Mouse (Mus musculus) midbrain, embryonic 13.5 days (tissue): ENCODE measurements around the gene Papss2. TPM values are rescaled to one million over a fixed set of nuclear protein-coding genes. Genes with fewer than 3 reads are reported as not detected.

ENCODE experiments used
- ATAC-seq: fragments of 200-750 bp; cut with Nextera tagmentation; 2 replicates; pipeline ENCODE4 v1.8.0; 2017; ENCODE audit warnings: mild to moderate bottlenecking, moderate TSS enrichment, moderate library complexity
- H3K27ac ChIP-seq: fragments of 300-500 bp; sonication (generic); 2 replicates; pipeline ENCODE4 v1.5.1; 2015; ENCODE audit warnings: inconsistent platforms, mild to moderate bottlenecking, moderate library complexity
- H3K27me3 ChIP-seq: fragments of 300-500 bp; sonication (generic); 2 replicates; pipeline ENCODE4 v1.6.1; 2015; ENCODE audit warnings: mild to moderate bottlenecking, inconsistent platforms
- H3K36me3 ChIP-seq: fragments of 300-500 bp; sonication (generic); 2 replicates; pipeline ENCODE4 v1.6.1; 2015; ENCODE audit warnings: mild to moderate bottlenecking, inconsistent platforms
- H3K4me1 ChIP-seq: fragments of 300-500 bp; sonication (generic); replicated peaks from 2 replicates; pipeline ENCODE4 v1.6.1; 2015; ENCODE audit warnings: inconsistent platforms
- H3K4me2 ChIP-seq: fragments of 300-500 bp; sonication (generic); replicated peaks from 2 replicates; pipeline ENCODE4 v1.6.1; 2015; ENCODE audit warnings: moderate library complexity, mild to moderate bottlenecking, inconsistent platforms
- H3K4me3 ChIP-seq: fragments of 300-500 bp; sonication (generic); replicated peaks from 2 replicates; pipeline ENCODE4 v1.5.1; 2015; ENCODE audit warnings: mild to moderate bottlenecking, inconsistent platforms
- H3K9ac ChIP-seq: fragments of 300-500 bp; sonication (generic); replicated peaks from 2 replicates; pipeline ENCODE4 v1.6.1; 2015; ENCODE audit warnings: mild to moderate bottlenecking, inconsistent platforms
- H3K9me3 ChIP-seq: fragments of 300-500 bp; sonication (generic); 2 replicates; pipeline ENCODE4 v1.6.1; 2016; ENCODE audit warnings: mild to moderate bottlenecking, inconsistent platforms
- WGBS: fragments of 180-500 bp; shearing (Covaris S2); methylation state at CpG from one replicate; pipeline ENCODE4 v1.1.7; 2015; 5-methylcytosine and 5-hydroxymethylcytosine counted together
- polyA plus RNA-seq: library from polyadenylated mRNA; unstranded; fragments of >200 nt; fragmentation: Nextera tagmentation; extraction: Ambion mirVana; gene quantifications from 2 replicates; pipeline ENCODE4 v1.2.1, GENCODE M21; 2015

Papss2 gene
- polyA plus RNA-seq, 1 experiment from 2014 or later: 0.39 TPM

GRCm38 (mm10) chr19:32601033-32601770, 5.6 kb downstream of the Papss2 start:
- Histone ChIP-seq H3K9me3 (no peaks in the 10 kb centered on the region), H3K36me3 (no peaks in the 10 kb centered on the region), H3K27ac (no peak overlapping the region), H3K4me2 (no peak overlapping the region), H3K4me3 (no peak overlapping the region), H3K9ac (no peak overlapping the region), H3K27me3 (peaks cover 20% of the 10 kb centered on the region), H3K4me1 (no peaks in the 10 kb centered on the region; the same call in 1 of the 2 replicates)
- no peak for ATAC-seq
- WGBS: 59% methylated on average over 6 of the region's 6 CpGs

GRCm38 (mm10) chr19:32603466-32603865, 7.9 kb downstream of the Papss2 start:
- no peak for ATAC-seq
- H3K4me2 ChIP-seq: no peak overlapping the region
- no peak overlapping the region for H3K9ac ChIP-seq
- 0 out of 2 replicates have a peak, but pooled peaks cover 3% of the 10 kb centered on the region for H3K27me3 ChIP-seq
- no peak overlapping the region for H3K27ac ChIP-seq
- H3K4me3 ChIP-seq: no peak overlapping the region
- H3K4me1 ChIP-seq: no peaks in the 10 kb centered on the region
- WGBS: 100% methylated on average over 1 of the region's 1 CpGs
- no peaks in the 10 kb centered on the region for H3K9me3 ChIP-seq
- H3K36me3 ChIP-seq: no peaks in the 10 kb centered on the region

GRCm38 (mm10) chr19:32604127-32604526, 8.5 kb downstream of the Papss2 start:
- no peaks in the 10 kb centered on the region for H3K36me3 ChIP-seq
- H3K9me3 ChIP-seq: no peaks in the 10 kb centered on the region
- H3K4me2 ChIP-seq: no peak overlapping the region
- WGBS: 50% methylated on average over 8 of the region's 8 CpGs
- ATAC-seq: no peak
- no peak overlapping the region for H3K27ac ChIP-seq
- H3K4me3 ChIP-seq: no peak overlapping the region
- H3K4me1 ChIP-seq: no peaks in the 10 kb centered on the region
- no peaks in the 10 kb centered on the region for H3K27me3 ChIP-seq
- no peak overlapping the region for H3K9ac ChIP-seq

- 87% methylated on average over 6 of the region's 6 CpGs for WGBS
- H3K36me3 ChIP-seq: no peaks in the 10 kb centered on the region
- H3K9ac ChIP-seq: no peak overlapping the region
- H3K4me1 ChIP-seq: no peaks in the 10 kb centered on the region
- no peak overlapping the region for H3K4me3 ChIP-seq
- no peak overlapping the region for H3K27ac ChIP-seq
- no peaks in the 10 kb centered on the region for H3K9me3 ChIP-seq
- H3K4me2 ChIP-seq: no peak overlapping the region
- no peaks in the 10 kb centered on the region for H3K27me3 ChIP-seq
- no peak for ATAC-seq
Observed at GRCm38 (mm10) chr19:32604563-32605252, 9.1 kb downstream of the Papss2 start.

GRCm38 (mm10) chr19:32606227-32606827, 10.7 kb downstream of the Papss2 start:
- WGBS: 75% methylated on average over 4 of the region's 4 CpGs
- Histone ChIP-seq H3K36me3 (no peaks in the 10 kb centered on the region), H3K9ac (no peak overlapping the region), H3K4me3 (no peak overlapping the region), H3K27me3 (no peaks in the 10 kb centered on the region), H3K9me3 (no peaks in the 10 kb centered on the region), H3K4me2 (no peak overlapping the region), H3K4me1 (no peaks in the 10 kb centered on the region), H3K27ac (no peak overlapping the region)
- no peak for ATAC-seq

GRCm38 (mm10) chr19:32607036-32607435, 11.4 kb downstream of the Papss2 start:
- no peak overlapping the region for H3K9ac ChIP-seq
- no peak overlapping the region for H3K4me3 ChIP-seq
- ATAC-seq: no peak
- H3K4me1 ChIP-seq: no peaks in the 10 kb centered on the region
- H3K36me3 ChIP-seq: no peaks in the 10 kb centered on the region
- no peak overlapping the region for H3K4me2 ChIP-seq
- no peaks in the 10 kb centered on the region for H3K27me3 ChIP-seq
- 85% methylated on average over 8 of the region's 8 CpGs for WGBS
- no peaks in the 10 kb centered on the region for H3K9me3 ChIP-seq
- H3K27ac ChIP-seq: no peak overlapping the region

GRCm38 (mm10) chr19:32611386-32612092, 15.9 kb downstream of the Papss2 start:
- no peak overlapping the region for H3K27ac ChIP-seq
- no peak for ATAC-seq
- H3K4me1 ChIP-seq: no peaks in the 10 kb centered on the region
- no peaks in the 10 kb centered on the region for H3K9me3 ChIP-seq
- H3K36me3 ChIP-seq: no peaks in the 10 kb centered on the region
- no peaks in the 10 kb centered on the region for H3K27me3 ChIP-seq
- no peak overlapping the region for H3K9ac ChIP-seq
- WGBS: 89% methylated on average over 9 of the region's 9 CpGs
- no peak overlapping the region for H3K4me3 ChIP-seq
- H3K4me2 ChIP-seq: no peak overlapping the region

- no peaks in the 10 kb centered on the region for H3K36me3 ChIP-seq
- H3K27me3 ChIP-seq: no peaks in the 10 kb centered on the region
- H3K4me2 ChIP-seq: no peak overlapping the region
- no peak overlapping the region for H3K4me3 ChIP-seq
- WGBS: 85% methylated on average over 12 of the region's 12 CpGs
- no peak for ATAC-seq
- no peak overlapping the region for H3K9ac ChIP-seq
- no peak overlapping the region for H3K27ac ChIP-seq
- H3K9me3 ChIP-seq: no peaks in the 10 kb centered on the region
- no peaks in the 10 kb centered on the region for H3K4me1 ChIP-seq
Observed at GRCm38 (mm10) chr19:32614046-32614771, 18.6 kb downstream of the Papss2 start.

- Histone ChIP-seq H3K4me3 (no peak overlapping the region), H3K4me2 (no peak overlapping the region), H3K36me3 (no peaks in the 10 kb centered on the region), H3K27ac (no peak overlapping the region), H3K4me1 (no peaks in the 10 kb centered on the region), H3K9ac (no peak overlapping the region), H3K9me3 (no peaks in the 10 kb centered on the region), H3K27me3 (no peaks in the 10 kb centered on the region)
- ATAC-seq: no peak
- 86% methylated on average over 2 of the region's 2 CpGs for WGBS
Observed at GRCm38 (mm10) chr19:32614772-32615099, 19.1 kb downstream of the Papss2 start.

GRCm38 (mm10) chr19:32616646-32617045, 21.1 kb downstream of the Papss2 start:
- no peak overlapping the region for H3K9ac ChIP-seq
- no peak for ATAC-seq
- H3K4me1 ChIP-seq: no peaks in the 10 kb centered on the region
- no peak overlapping the region for H3K4me3 ChIP-seq
- H3K27ac ChIP-seq: no peak overlapping the region
- H3K36me3 ChIP-seq: no peaks in the 10 kb centered on the region
- H3K27me3 ChIP-seq: no peaks in the 10 kb centered on the region
- H3K4me2 ChIP-seq: no peak overlapping the region
- H3K9me3 ChIP-seq: no peaks in the 10 kb centered on the region
- 95% methylated on average over 7 of the region's 7 CpGs for WGBS

- no peak for ATAC-seq
- no peaks in the 10 kb centered on the region for H3K4me1 ChIP-seq
Observed at GRCm38 (mm10) chr19:32619739-32620138, 24.1 kb downstream of the Papss2 start.

More at GRCm38 (mm10) chr19:32619739-32620138, 24.1 kb downstream of the Papss2 start:
- Histone ChIP-seq H3K4me2 (no peak overlapping the region), H3K36me3 (no peaks in the 10 kb centered on the region), H3K4me3 (no peak overlapping the region), H3K27ac (no peak overlapping the region), H3K27me3 (no peaks in the 10 kb centered on the region), H3K9me3 (no peaks in the 10 kb centered on the region), H3K9ac (no peak overlapping the region)
- WGBS: 98% methylated on average over 2 of the region's 2 CpGs
